Mouse (Mus musculus) thymus, adult 2 months (tissue): ENCODE data around the gene Apoe.

Experiments used
- CTCF ChIP-seq: fragments of 200-500 bp; IDR thresholded peaks from 2 replicates; pipeline ENCODE4 v1.5.1; 2012; ENCODE audit warnings: mild to moderate bottlenecking, control low read depth, low read length, moderate library complexity, borderline replicate concordance; ENCODE audit not compliant: control insufficient read depth, poor library complexity, insufficient read depth; ENCODE audit errors: extremely low read depth
- POLR2A ChIP-seq: fragments of 200-500 bp; IDR thresholded peaks from 2 replicates; pipeline ENCODE4 v1.6.1; 2012; ENCODE audit warnings: mild to moderate bottlenecking, low read length, control low read depth, moderate library complexity; ENCODE audit not compliant: control insufficient read depth, poor library complexity, insufficient read depth; ENCODE audit errors: extremely low read depth

GRCm38 (mm10) chr7:19714836-19715235 lies 15.8 kb upstream of the Apoe start:
- TF ChIP-seq CTCF (no peak), POLR2A (no peak)
